Mouse (Mus musculus): ENCODE results near the gene H2-T23. TPM values are rescaled to one million over a fixed set of nuclear protein-coding genes. Genes with fewer than 3 reads are reported as not detected.

H2-T23 gene
- polyA plus RNA-seq, 1 experiment from 2014 or later, result 4.8 TPM

Other genes with a start within 250 kb of the H2-T23 start
- 41.7 and 49.9 TPM in 2 replicates for gene Ier3, start 211.2 kb downstream of the H2-T23 start, polyA plus RNA-seq (2015; fragmentation: Nextera tagmentation; extraction: Ambion mirVana)
- gene Flot1, start 209.6 kb downstream of the H2-T23 start, polyA plus RNA-seq (2015; fragmentation: Nextera tagmentation; extraction: Ambion mirVana), result 81.1 and 99.0 TPM in 2 replicates
- 741 and 743 TPM in 2 replicates for gene Tubb5, start 194.5 kb downstream of the H2-T23 start, polyA plus RNA-seq (2015; fragmentation: Nextera tagmentation; extraction: Ambion mirVana)
- 17.7 and 18.4 TPM in 2 replicates for gene Mdc1, start 191.3 kb downstream of the H2-T23 start, polyA plus RNA-seq (2015; fragmentation: Nextera tagmentation; extraction: Ambion mirVana)
- gene Nrm, start 171.5 kb downstream of the H2-T23 start, polyA plus RNA-seq (2015; fragmentation: Nextera tagmentation; extraction: Ambion mirVana), result 43.5 and 50.5 TPM in 2 replicates
- 19.8 and 21.0 TPM in 2 replicates for gene Ppp1r18, start 167.3 kb downstream of the H2-T23 start, polyA plus RNA-seq (2015; fragmentation: Nextera tagmentation; extraction: Ambion mirVana)
- 22.8 and 27.7 TPM in 2 replicates for gene Dhx16, start 153.0 kb downstream of the H2-T23 start, polyA plus RNA-seq (2015; fragmentation: Nextera tagmentation; extraction: Ambion mirVana)
- 25.2 and 31.3 TPM in 2 replicates for gene 2310061I04Rik, start 135.4 kb downstream of the H2-T23 start, polyA plus RNA-seq (2015; fragmentation: Nextera tagmentation; extraction: Ambion mirVana)
- 53.8 and 55.3 TPM in 2 replicates for gene Atat1, start 122.8 kb downstream of the H2-T23 start, polyA plus RNA-seq (2015; fragmentation: Nextera tagmentation; extraction: Ambion mirVana)
- gene Mrps18b, start 116.5 kb downstream of the H2-T23 start, polyA plus RNA-seq (2015; fragmentation: Nextera tagmentation; extraction: Ambion mirVana), result 67.8 and 75.9 TPM in 2 replicates
- gene Ppp1r10, start 116.4 kb downstream of the H2-T23 start, polyA plus RNA-seq (2015; fragmentation: Nextera tagmentation; extraction: Ambion mirVana), result 24.6 and 26.3 TPM in 2 replicates
- 64.6 and 67.6 TPM in 2 replicates for gene Abcf1, start 63.1 kb downstream of the H2-T23 start, polyA plus RNA-seq (2015; fragmentation: Nextera tagmentation; extraction: Ambion mirVana)
- gene Gnl1, start 53.0 kb downstream of the H2-T23 start, polyA plus RNA-seq (2015; fragmentation: Nextera tagmentation; extraction: Ambion mirVana), result 38.9 and 40.3 TPM in 2 replicates
- gene Prr3, start 52.6 kb downstream of the H2-T23 start, polyA plus RNA-seq (2015; fragmentation: Nextera tagmentation; extraction: Ambion mirVana), result 17.6 and 18.1 TPM in 2 replicates
- 2.4 and 2.8 TPM in 2 replicates for gene H2-T24, start 12.3 kb downstream of the H2-T23 start, polyA plus RNA-seq (2015; fragmentation: Nextera tagmentation; extraction: Ambion mirVana)
- gene H2-T22, start 9.9 kb upstream of the H2-T23 start, polyA plus RNA-seq (2015; fragmentation: Nextera tagmentation; extraction: Ambion mirVana), result 6.9 and 7.5 TPM in 2 replicates
- gene Gm6034, start 10.1 kb upstream of the H2-T23 start, polyA plus RNA-seq (2015; fragmentation: Nextera tagmentation; extraction: Ambion mirVana), result not detected in 2 replicates
- gene Gm11127, start 25.5 kb upstream of the H2-T23 start, polyA plus RNA-seq (2015; fragmentation: Nextera tagmentation; extraction: Ambion mirVana), result not detected in 2 replicates
- not detected in 2 replicates for gene Gm19684, start 88.8 kb upstream of the H2-T23 start, polyA plus RNA-seq (2015; fragmentation: Nextera tagmentation; extraction: Ambion mirVana)
- gene Gm7030, start 96.6 kb upstream of the H2-T23 start, polyA plus RNA-seq (2015; fragmentation: Nextera tagmentation; extraction: Ambion mirVana), result not detected in 2 replicates
- gene Gm8909, start 135.7 kb upstream of the H2-T23 start, polyA plus RNA-seq (2015; fragmentation: Nextera tagmentation; extraction: Ambion mirVana), result 1.3 and 1.9 TPM in 2 replicates
- 0.08 and 0.09 TPM in 2 replicates for gene H2-T3, start 157.4 kb upstream of the H2-T23 start, polyA plus RNA-seq (2015; fragmentation: Nextera tagmentation; extraction: Ambion mirVana)
- gene Rpp21, start 225.2 kb upstream of the H2-T23 start, polyA plus RNA-seq (2015; fragmentation: Nextera tagmentation; extraction: Ambion mirVana), result 85.0 and 91.8 TPM in 2 replicates
- 10.4 and 11.7 TPM in 2 replicates for gene Trim39, start 239.4 kb upstream of the H2-T23 start, polyA plus RNA-seq (2015; fragmentation: Nextera tagmentation; extraction: Ambion mirVana)